In genomic region chr10:42089686-42090085, GRCm38 (mm10) we compare ENCODE assay signal across 10 mouse cellular contexts.
DNase-seq lines count a peak whose midpoint lies in the region; TF ChIP-seq lines count a peak whose summit lies in the region.
"Had no signal": no experiment of that assay in that cellular context is flagged by ENCODE, and none has a peak within 500 bp of the region (broad histone marks: within the 10 kb centered on the region; RNA-seq: fewer than 3 reads in every experiment).

No protein-coding gene starts in this region.

- WGBS in macrophage (ENCODE audit: missing documents): 90% methylated on average over 5 of the region's 5 CpGs

- H3K36me3 ChIP-seq in macrophage (ENCODE audit: inconsistent target): no peaks in the 10 kb centered on the region
- H3K36me3 ChIP-seq: embryonic facial prominence, embryonic 12.5 days; midbrain, embryonic 12.5 days had no signal

- DNase-seq in layer of hippocampus, adult 2 months (ENCODE audit: low spot score in 2 of 2): no peak
- DNase-seq in layer of hippocampus, adult 9-11 months: no peak
- peak; percentile 80 to 89 for DNase-seq in heart, adult 18-20 months
- peak; percentile 92 to 94 for DNase-seq in kidney, adult 8-10 months
- no peak for DNase-seq in frontal cortex, postnatal 25 days (ENCODE audit: low spot score in 2 of 2)
- no peak for DNase-seq in Muller cell, postnatal 12 days (ENCODE audit: inconsistent ontology term)
- DNase-seq in left cerebral cortex, adult 9 months (ENCODE audit: low spot score in 2 of 2): no peak

- no peaks in the 10 kb centered on the region for H3K79me2 ChIP-seq in macrophage (ENCODE audit: inconsistent target)

- no peak overlapping the region for H3K4me3 ChIP-seq in layer of hippocampus, adult 2 months
- no peak overlapping the region for H3K4me3 ChIP-seq in macrophage (ENCODE audit: inconsistent target)
- H3K4me3 ChIP-seq: embryonic facial prominence, embryonic 12.5 days; midbrain, embryonic 12.5 days had no signal

- peak overlapping the region; percentile 32; the same call in 1 of the 2 replicates for H3K27ac ChIP-seq in layer of hippocampus, adult 2 months
- H3K27ac ChIP-seq in macrophage: peak overlapping the region; percentile 71
- H3K27ac ChIP-seq: embryonic facial prominence, embryonic 12.5 days; midbrain, embryonic 12.5 days had no signal

- TF ChIP-seq CTCF in layer of hippocampus, adult 2 months (conservative IDR thresholded peaks at IDR 0.05): no peak

Comparison
In these comparisons a context has a peak if more than half of its experiments do, and no peak if none do; other contexts are left out.
1. DNase-seq: peak in heart, adult 18-20 months (2 of 2) and kidney, adult 8-10 months (2 of 2); none in layer of hippocampus, adult 2 months (0 of 2), layer of hippocampus, adult 9-11 months (single experiment), frontal cortex, postnatal 25 days (0 of 2), Muller cell, postnatal 12 days (single experiment) and left cerebral cortex, adult 9 months (0 of 2).